Mouse (Mus musculus) limb, embryonic 14.5 days (tissue): ENCODE results near the gene Fis1. TPM values are rescaled to one million over a fixed set of nuclear protein-coding genes. Genes with fewer than 3 reads are reported as not detected.

Source experiments
- ATAC-seq: fragments of 200-750 bp; cut with Nextera tagmentation; 2 replicates; pipeline ENCODE4 v1.8.0; 2017; ENCODE audit warnings: low read depth, moderate number of reproducible peaks, moderate TSS enrichment; ENCODE audit not compliant: low FRiP score
- DNase-seq: peaks from one replicate; pipeline ENCODE4 v3.0.0-alpha.2; 2015; ENCODE audit warnings: low spot score
- H3K27ac ChIP-seq: fragments of 300-500 bp; sonication (generic); replicated peaks from 2 replicates; pipeline ENCODE4 v1.5.1; 2014; ENCODE audit warnings: low read depth, mild to moderate bottlenecking, low read length, moderate library complexity, mixed read lengths
- H3K27me3 ChIP-seq: fragments of 300-500 bp; sonication (generic); 2 replicates; pipeline ENCODE4 v1.6.1; 2014; ENCODE audit warnings: low read length, mixed read lengths; ENCODE audit not compliant: control insufficient read depth, insufficient read depth
- H3K36me3 ChIP-seq: fragments of 300-500 bp; sonication (generic); 2 replicates; pipeline ENCODE4 v1.6.1; 2014; ENCODE audit warnings: mild to moderate bottlenecking, low read length, moderate library complexity, mixed read lengths; ENCODE audit not compliant: control insufficient read depth, insufficient read depth
- H3K4me1 ChIP-seq: fragments of 300-500 bp; sonication (generic); 2 replicates; pipeline ENCODE4 v1.6.1; 2014; ENCODE audit warnings: antibody characterized with exemption, low read length, mixed read lengths; ENCODE audit not compliant: control insufficient read depth, insufficient read depth
- H3K4me2 ChIP-seq: fragments of 300-500 bp; sonication (generic); replicated peaks from 2 replicates; pipeline ENCODE4 v1.6.1; 2014; ENCODE audit warnings: low read depth, mild to moderate bottlenecking, low read length, moderate library complexity; ENCODE audit not compliant: severe bottlenecking
- H3K4me3 ChIP-seq: fragments of 300-500 bp; sonication (generic); replicated peaks from 2 replicates; pipeline ENCODE4 v1.5.1; 2014; ENCODE audit warnings: low read length
- H3K9ac ChIP-seq: fragments of 300-500 bp; sonication (generic); 2 replicates; pipeline ENCODE4 v1.6.1; 2014; ENCODE audit warnings: mild to moderate bottlenecking, low read depth, low read length, moderate library complexity; ENCODE audit not compliant: severe bottlenecking
- H3K9me3 ChIP-seq: fragments of 300-500 bp; sonication (generic); 2 replicates; pipeline ENCODE4 v1.6.1; 2016; ENCODE audit warnings: low read length; ENCODE audit not compliant: control insufficient read depth
- POLR2A ChIP-seq: fragments of 200-500 bp; IDR thresholded peaks from 2 replicates; pipeline ENCODE4 v1.8.0; 2012; ENCODE audit warnings: inconsistent platforms, mild to moderate bottlenecking, moderate library complexity, borderline replicate concordance; ENCODE audit not compliant: insufficient read depth, insufficient read length; ENCODE audit errors: extremely low read depth
- WGBS: fragments of 180-500 bp; shearing (Covaris S2); extraction: QIAGEN DNeasy Blood & Tissue Kit; methylation state at CpG from one replicate; pipeline ENCODE4 v1.1.7; 2014; 5-methylcytosine and 5-hydroxymethylcytosine counted together
- polyA plus RNA-seq, 2 experiments: library from polyadenylated mRNA; depleted of rRNA in 1 of 2; stranded (reverse) in 1 of 2; unstranded in 1 of 2; fragments of >200 nt; fragmentation: Nextera tagmentation in 1 of 2; extraction: Ambion mirVana in 1 of 2; gene quantifications; 2 replicates each; pipeline versions ENCODE4 v1.2.1 to v1.2.3; 2012 to 2014

Fis1 gene
- polyA plus RNA-seq, 2 experiments: 225 to 284 TPM

GRCm38 (mm10) chr5:136950521-136950920 is 2.6 kb upstream of the Fis1 start:
- no peak for ATAC-seq

GRCm38 (mm10) chr5:136952153-136952552 is 922 bp upstream of the Fis1 start:
- Histone ChIP-seq H3K36me3 (peaks cover under 1% of the 10 kb centered on the region; the same call in 1 of the 2 replicates), H3K4me1 (peaks cover 6% of the 10 kb centered on the region), H3K4me2 (no peak overlapping the region), H3K9ac (no peak overlapping the region), H3K9me3 (no peaks in the 10 kb centered on the region), H3K27ac (no peak overlapping the region), H3K4me3 (no peak overlapping the region), H3K27me3 (no peaks in the 10 kb centered on the region)
- 71% methylated on average over 4 of the region's 4 CpGs for WGBS
- ATAC-seq (no peak), DNase-seq (no peak)
- no peak for TF ChIP-seq POLR2A

More at GRCm38 (mm10) chr5:136950521-136950920, 2.6 kb upstream of the Fis1 start:
- Histone ChIP-seq H3K4me2 (no peak overlapping the region), H3K27ac (no peak overlapping the region), H3K27me3 (no peaks in the 10 kb centered on the region), H3K4me3 (no peak overlapping the region), H3K9me3 (no peaks in the 10 kb centered on the region), H3K4me1 (peaks cover 6% of the 10 kb centered on the region), H3K36me3 (no peaks in the 10 kb centered on the region), H3K9ac (no peak overlapping the region)
- WGBS: 92% methylated on average over 6 of the region's 6 CpGs
- DNase-seq: no peak
- TF ChIP-seq POLR2A: no peak

- H3K4me2 ChIP-seq: peak overlapping the region; percentile 67
- H3K27ac ChIP-seq: no peak overlapping the region; the same call in 1 of the 2 replicates
- peaks cover 4% of the 10 kb centered on the region; the same call in 1 of the 2 replicates for H3K36me3 ChIP-seq
- ATAC-seq: peak; percentile 16; the same call in 1 of the 2 replicates
- WGBS: 3% methylated on average over 12 of the region's 12 CpGs
- no peaks in the 10 kb centered on the region for H3K27me3 ChIP-seq
- H3K4me1 ChIP-seq: peaks cover 6% of the 10 kb centered on the region
- H3K9ac ChIP-seq: peak overlapping the region; percentile 73
- TF ChIP-seq POLR2A: no peak
- peak overlapping the region; percentile 66 for H3K4me3 ChIP-seq
- no peak for DNase-seq
- H3K9me3 ChIP-seq: no peaks in the 10 kb centered on the region
These were observed 421 bp downstream of the Fis1 start for GRCm38 (mm10) chr5:136953440-136953951.

GRCm38 (mm10) chr5:136955622-136956021 is 2.5 kb downstream of the Fis1 start:
- Histone ChIP-seq H3K4me1 (peaks cover 6% of the 10 kb centered on the region), H3K9me3 (no peaks in the 10 kb centered on the region), H3K4me2 (no peak overlapping the region), H3K27ac (no peak overlapping the region), H3K9ac (no peak overlapping the region), H3K4me3 (no peak overlapping the region), H3K27me3 (no peaks in the 10 kb centered on the region), H3K36me3 (peaks cover 4% of the 10 kb centered on the region; the same call in 1 of the 2 replicates)
- DNase-seq: no peak
- WGBS: 78% methylated on average over 4 of the region's 4 CpGs
- no peak for ATAC-seq
- TF ChIP-seq POLR2A: no peak

- no peaks in the 10 kb centered on the region for H3K27me3 ChIP-seq
- ATAC-seq (no peak), DNase-seq (no peak)
- TF ChIP-seq POLR2A: no peak
- H3K9me3 ChIP-seq: no peaks in the 10 kb centered on the region
- H3K4me2 ChIP-seq: no peak overlapping the region
- no peak overlapping the region for H3K27ac ChIP-seq
- no peak overlapping the region for H3K4me3 ChIP-seq
- peaks cover 4% of the 10 kb centered on the region; the same call in 1 of the 2 replicates for H3K36me3 ChIP-seq
- WGBS: 100% methylated on average over 1 of the region's 1 CpGs
- peaks cover 11% of the 10 kb centered on the region for H3K4me1 ChIP-seq
- no peak overlapping the region for H3K9ac ChIP-seq
These were observed 4.2 kb downstream of the Fis1 start for GRCm38 (mm10) chr5:136957250-136957649.
